7 mouse cellular contexts compared by ENCODE assay signal in the genomic region with DNA sequence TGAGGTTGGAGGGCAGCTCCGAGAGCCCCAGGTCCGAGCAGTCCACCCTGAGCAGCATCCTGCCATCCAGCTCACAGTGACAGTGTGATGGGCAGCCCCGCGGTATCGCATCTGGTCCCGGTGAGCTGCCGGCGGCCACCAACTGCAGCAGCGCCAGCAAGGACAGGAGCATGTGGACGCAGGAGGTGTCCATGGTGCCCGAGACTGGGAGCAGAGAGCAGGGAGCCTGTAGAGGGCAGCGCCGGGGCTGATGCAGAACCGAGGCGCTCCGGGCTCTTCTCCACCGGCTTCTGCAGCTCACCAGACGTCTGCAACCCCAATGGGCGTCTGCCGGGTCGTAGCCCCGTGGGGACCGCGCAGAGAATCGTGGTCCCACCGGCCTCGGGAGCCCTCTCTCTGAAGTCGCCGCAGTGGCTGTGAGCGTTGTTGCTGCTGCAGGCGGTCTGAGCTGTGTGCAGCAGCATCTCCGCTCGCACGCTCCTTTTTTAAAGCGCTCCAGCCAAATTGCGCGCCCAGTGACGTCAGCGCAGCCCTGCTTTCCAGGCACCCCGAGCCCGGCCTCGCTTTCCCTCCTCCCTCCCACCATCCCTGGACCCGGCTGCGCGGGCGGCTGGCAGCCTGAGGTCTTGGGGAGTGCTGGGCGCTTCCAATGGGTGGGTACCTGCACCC. TPM values are rescaled to one million over a fixed set of nuclear protein-coding genes. Genes with fewer than 3 reads are reported as not detected.
DNase-seq lines count a peak whose midpoint lies in the region; ATAC-seq lines count a peak whose summit lies in the region.

Gene Lgr5 (minus strand): TSS at position 480 of the 669 bp plus-strand sequence.

- peak within 1 kb of the TSS; percentile 2; the same call in 1 of the 2 replicates for H3K27ac ChIP-seq in limb, embryonic 10.5 days
- peak within 1 kb of the TSS; percentile 75 for H3K27ac ChIP-seq in midbrain, embryonic 10.5 days (replicated peaks)
- H3K27ac ChIP-seq in stomach, embryonic 15.5 days, result 0 out of 2 replicates have a peak within 1 kb of the TSS, but pooled peaks have one; percentile 8

- H3K9ac ChIP-seq in stomach, embryonic 15.5 days, result no peak within 1 kb of the TSS

- no peaks in the 10 kb centered on the region for H3K36me3 ChIP-seq in limb, embryonic 10.5 days
- H3K36me3 ChIP-seq in midbrain, embryonic 10.5 days, result no peaks in the 10 kb centered on the region
- no peaks in the 10 kb centered on the region for H3K36me3 ChIP-seq in stomach, embryonic 15.5 days

- under 1% methylated on average over 47 of the region's 47 CpGs for WGBS in limb, embryonic 10.5 days
- WGBS in midbrain, embryonic 10.5 days, result under 1% methylated on average over 47 of the region's 47 CpGs
- WGBS in stomach, embryonic 15.5 days, result under 1% methylated on average over 47 of the region's 47 CpGs

- peak within 1 kb of the TSS; percentile 65 for H3K4me3 ChIP-seq in limb, embryonic 10.5 days
- peak within 1 kb of the TSS; percentile 58 for H3K4me3 ChIP-seq in midbrain, embryonic 10.5 days
- peak within 1 kb of the TSS; percentile 44 for H3K4me3 ChIP-seq in stomach, embryonic 15.5 days (replicated peaks)

- peak within 1 kb of the TSS; percentile 79 for H3K4me2 ChIP-seq in stomach, embryonic 15.5 days

- DNase-seq in adrenal gland, adult 2 months, result peak; percentile 74
- DNase-seq in cerebellum, postnatal 14 days, result peak; percentile 82 to 89
- peak; percentile 63 to 77 for DNase-seq in frontal cortex, postnatal 36 days (ENCODE audit: low spot score in 2 of 2)
- DNase-seq in kidney, adult 11 months, result peak; percentile 16
- DNase-seq in limb, embryonic 10.5 days (ENCODE audit: low spot score), result peak; percentile 80
- peak; percentile 82 for DNase-seq in midbrain, embryonic 10.5 days (ENCODE audit: low spot score)

- peaks cover 34% of the 10 kb centered on the region for H3K4me1 ChIP-seq in limb, embryonic 10.5 days
- peaks cover 40% of the 10 kb centered on the region for H3K4me1 ChIP-seq in midbrain, embryonic 10.5 days
- H3K4me1 ChIP-seq in stomach, embryonic 15.5 days, result peaks cover 22% of the 10 kb centered on the region

- ATAC-seq in stomach, embryonic 15.5 days (ENCODE audit: insufficient read depth, low FRiP score, low read depth), result peak; percentile 81

- peaks cover 70% of the 10 kb centered on the region for H3K27me3 ChIP-seq in limb, embryonic 10.5 days (ENCODE audit: low read depth, poor library complexity, severe bottlenecking)
- H3K27me3 ChIP-seq in midbrain, embryonic 10.5 days (ENCODE audit: low read depth, poor library complexity, severe bottlenecking), result peaks cover 81% of the 10 kb centered on the region
- peaks cover 33% of the 10 kb centered on the region for H3K27me3 ChIP-seq in stomach, embryonic 15.5 days (replicated peaks)

- no peaks in the 10 kb centered on the region for H3K9me3 ChIP-seq in limb, embryonic 10.5 days (replicated peaks)
- no peaks in the 10 kb centered on the region for H3K9me3 ChIP-seq in midbrain, embryonic 10.5 days (replicated peaks)
- H3K9me3 ChIP-seq in stomach, embryonic 15.5 days, result no peaks in the 10 kb centered on the region

RNA-seq across cellular contexts. Expression of gene Lgr5, which starts in this region (rescaled TPM):
- 10 to 100 TPM; 19.5 to 25.9 TPM for total RNA-seq in adrenal gland, adult 2 months (2021)
- polyA plus RNA-seq in adrenal gland, adult 2 months (2012; rRNA removed), result 42.4 and 45.0 TPM in 2 replicates
- polyA plus RNA-seq in limb, embryonic 10.5 days (2016; fragmentation: Nextera tagmentation; extraction: Ambion mirVana), result 1.4 and 2.3 TPM in 2 replicates
- 7.2 and 9.1 TPM in 2 replicates for polyA plus RNA-seq in midbrain, embryonic 10.5 days (2016; fragmentation: Nextera tagmentation; extraction: Ambion mirVana)
- polyA plus RNA-seq in stomach, embryonic 15.5 days (2015; fragmentation: Nextera tagmentation; extraction: Ambion mirVana), result 3.1 and 4.4 TPM in 2 replicates

Comparison
In these comparisons a context has a peak if more than half of its experiments do, and no peak if none do; other contexts are left out.
1. Peak in every context shown above with its lines: DNase-seq, ATAC-seq, H3K4me3 ChIP-seq and H3K27ac ChIP-seq.
2. DNase-seq: peak in every context shown above with its lines; median percentile 86 in cerebellum, postnatal 14 days; 82 in midbrain, embryonic 10.5 days; 80 in limb, embryonic 10.5 days; 74 in adrenal gland, adult 2 months; 70 in frontal cortex, postnatal 36 days; 16 in kidney, adult 11 months.
3. H3K27ac ChIP-seq: peak in every context shown above with its lines; median percentile 75 in midbrain, embryonic 10.5 days; 8 in stomach, embryonic 15.5 days; 2 in limb, embryonic 10.5 days.